Mouse (Mus musculus): Measurements from ENCODE around the gene Cbarp.

The Cbarp gene

GRCm38 (mm10) chr10:80140666-80141035, at the start of gene Cbarp:
TSS of gene Cbarp (minus strand) at chr10:80140835.
- no peak for DNase-seq

- DNase-seq = peak; percentile 66
Measured at GRCm38 (mm10) chr10:80189999-80190398, 49.4 kb upstream of the Cbarp start.

- DNase-seq = no peak
Measured at GRCm38 (mm10) chr10:80188453-80189024, 47.9 kb upstream of the Cbarp start.

GRCm38 (mm10) chr10:80187739-80188138, 47.1 kb upstream of the Cbarp start:
- DNase-seq = no peak

GRCm38 (mm10) chr10:80186649-80187048, 46.0 kb upstream of the Cbarp start:
- DNase-seq = no peak

GRCm38 (mm10) chr10:80182547-80182946, 41.9 kb upstream of the Cbarp start:
- DNase-seq = no peak

GRCm38 (mm10) chr10:80180823-80181222, 40.2 kb upstream of the Cbarp start:
- DNase-seq = no peak

- no peak for DNase-seq
Measured at GRCm38 (mm10) chr10:80180288-80180687, 39.7 kb upstream of the Cbarp start.

GRCm38 (mm10) chr10:80179068-80180051, 38.7 kb upstream of the Cbarp start, which contains the start of gene Efna2:
TSS of gene Efna2 (plus strand) at chr10:80179482.
- peak; percentile 92 for DNase-seq

- DNase-seq = no peak
Measured at GRCm38 (mm10) chr10:80177441-80178279, 37.0 kb upstream of the Cbarp start.

- DNase-seq = no peak
Measured at GRCm38 (mm10) chr10:80176270-80176834, 35.7 kb upstream of the Cbarp start.

GRCm38 (mm10) chr10:80175536-80176269, 35.1 kb upstream of the Cbarp start:
- peak; percentile 64 for DNase-seq

- DNase-seq = peak; percentile 80
Measured at GRCm38 (mm10) chr10:80174705-80175104, 34.1 kb upstream of the Cbarp start.

- no peak for DNase-seq
Measured at GRCm38 (mm10) chr10:80173955-80174640, 33.5 kb upstream of the Cbarp start.

GRCm38 (mm10) chr10:80173358-80173757, 32.7 kb upstream of the Cbarp start:
- no peak for DNase-seq

GRCm38 (mm10) chr10:80172527-80173292, 32.1 kb upstream of the Cbarp start, which contains the start of gene 1600002K03Rik:
TSS of gene 1600002K03Rik (plus strand) at chr10:80172944.
- DNase-seq = peak; percentile 94

GRCm38 (mm10) chr10:80171760-80172526, 31.3 kb upstream of the Cbarp start:
- no peak for DNase-seq

- DNase-seq = no peak
Measured at GRCm38 (mm10) chr10:80171252-80171651, 30.6 kb upstream of the Cbarp start.

- no peak for DNase-seq
Measured at GRCm38 (mm10) chr10:80170601-80171021, 30.0 kb upstream of the Cbarp start.

- no peak for DNase-seq
Measured at GRCm38 (mm10) chr10:80170052-80170451, 29.4 kb upstream of the Cbarp start.

All from embryo, embryonic 11 days (tissue).